Comparison of ENCODE assay signal across 8 mouse cellular contexts in the genomic region with DNA sequence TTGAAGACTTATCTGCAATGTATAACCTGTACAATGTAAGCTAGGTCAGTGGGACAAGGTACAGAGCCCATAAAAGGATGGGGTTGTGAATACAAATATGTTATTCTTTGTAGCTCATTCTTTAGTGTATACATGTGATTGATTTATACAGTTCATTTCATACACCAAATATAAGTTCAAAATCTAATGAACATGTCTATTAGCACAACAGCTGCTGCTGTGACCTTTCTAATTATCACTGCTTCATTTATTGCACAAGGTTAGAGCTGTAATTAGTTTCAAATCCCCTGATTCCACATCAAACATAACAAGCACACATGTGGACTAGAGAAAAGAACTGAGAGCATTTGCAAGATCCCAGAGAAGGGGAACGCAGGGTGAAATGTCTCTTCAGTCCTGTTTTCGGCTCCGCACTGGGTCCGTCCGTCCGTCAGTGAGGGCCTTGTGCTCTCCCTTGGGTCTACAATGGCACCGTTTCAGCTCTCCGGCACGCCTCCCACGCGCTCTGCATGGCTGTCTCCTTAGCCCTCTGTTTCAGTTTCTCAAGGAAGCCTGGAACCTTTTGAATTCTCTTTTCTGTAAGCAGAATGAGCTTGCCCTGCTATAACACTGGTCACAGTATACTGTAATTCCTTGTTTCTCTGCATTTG.
DNase-seq lines count a peak whose midpoint lies in the region; ATAC-seq and TF ChIP-seq lines count a peak whose summit lies in the region.

No protein-coding gene starts in this region.

- no peaks in the 10 kb centered on the region for H3K27me3 ChIP-seq in heart, embryonic 11.5 days (ENCODE audit: control insufficient read depth, insufficient read depth, low read length)
- no peaks in the 10 kb centered on the region for H3K27me3 ChIP-seq in liver, embryonic 11.5 days (replicated peaks; ENCODE audit: control insufficient read depth, insufficient read depth, low read length)
- H3K27me3 ChIP-seq in intestine, postnatal 0 days (replicated peaks; ENCODE audit: control insufficient read depth, insufficient read depth, low read length) = no peaks in the 10 kb centered on the region

- H3K4me2 ChIP-seq in heart, embryonic 11.5 days = no peak overlapping the region
- H3K4me2 ChIP-seq in liver, embryonic 11.5 days = no peak overlapping the region
- H3K4me2 ChIP-seq in intestine, postnatal 0 days (replicated peaks; ENCODE audit: low read depth) = no peak overlapping the region

- H3K36me3 ChIP-seq in heart, embryonic 11.5 days (ENCODE audit: control insufficient read depth, insufficient read depth, low read length) = no peaks in the 10 kb centered on the region
- H3K36me3 ChIP-seq in liver, embryonic 11.5 days (ENCODE audit: control insufficient read depth, insufficient read depth, low read length) = no peaks in the 10 kb centered on the region
- no peaks in the 10 kb centered on the region; the same call in 1 of the 2 replicates for H3K36me3 ChIP-seq in intestine, postnatal 0 days (ENCODE audit: control insufficient read depth, insufficient read depth)

- no peaks in the 10 kb centered on the region for H3K9me3 ChIP-seq in heart, embryonic 11.5 days (replicated peaks; ENCODE audit: control insufficient read depth, low read length)
- no peaks in the 10 kb centered on the region for H3K9me3 ChIP-seq in liver, embryonic 11.5 days (ENCODE audit: control insufficient read depth, low read length)
- H3K9me3 ChIP-seq in intestine, postnatal 0 days (ENCODE audit: control insufficient read depth) = no peaks in the 10 kb centered on the region

- peak; percentile 54 to 70 for DNase-seq in heart, adult 18-20 months
- peak; percentile 31 to 56 for DNase-seq in heart, adult 9 months (ENCODE audit: low spot score in 2 of 2)
- peak; percentile 58 for DNase-seq in left cerebral cortex, postnatal 4 days
- no peak for DNase-seq in liver, embryonic 11.5 days (ENCODE audit: low spot score)
- no peak for DNase-seq in c-Kit-positive CD71-positive TER-119-positive erythroid progenitor cells, embryonic 14.5 days (ENCODE audit: low spot score)

- 88% methylated on average over 11 of the region's 11 CpGs for WGBS in heart, embryonic 11.5 days (ENCODE audit: insufficient replicate concordance)
- 93% methylated on average over 11 of the region's 11 CpGs for WGBS in liver, embryonic 11.5 days
- 89% methylated on average over 11 of the region's 11 CpGs for WGBS in intestine, postnatal 0 days

- no peak overlapping the region for H3K27ac ChIP-seq in heart, embryonic 11.5 days (ENCODE audit: low read depth, low read length)
- no peak overlapping the region for H3K27ac ChIP-seq in brown adipose tissue, adult 24 weeks (replicated peaks; ENCODE audit: low read depth, low read length)
- no peak overlapping the region for H3K27ac ChIP-seq in liver, embryonic 11.5 days (ENCODE audit: low read depth, low read length)
- no peak overlapping the region for H3K27ac ChIP-seq in intestine, postnatal 0 days (ENCODE audit: low read depth, low read length)

- H3K4me3 ChIP-seq in heart, embryonic 11.5 days (ENCODE audit: low read depth, low read length) = no peak overlapping the region
- 0 out of 2 replicates have a peak overlapping the region, but pooled peaks have one; percentile 3 for H3K4me3 ChIP-seq in brown adipose tissue, adult 24 weeks (ENCODE audit: insufficient read depth, low read depth, low read length)
- no peak overlapping the region for H3K4me3 ChIP-seq in liver, embryonic 11.5 days (ENCODE audit: low read depth, low read length)
- no peak overlapping the region for H3K4me3 ChIP-seq in intestine, postnatal 0 days (ENCODE audit: low read depth, low read length)

- H3K4me1 ChIP-seq in heart, embryonic 11.5 days (ENCODE audit: control insufficient read depth, insufficient read depth, low read length) = no peaks in the 10 kb centered on the region
- H3K4me1 ChIP-seq in brown adipose tissue, adult 24 weeks (ENCODE audit: control insufficient read depth, insufficient read depth, insufficient read length, low read length) = peaks cover 2% of the 10 kb centered on the region; the same call in 1 of the 2 replicates
- H3K4me1 ChIP-seq in liver, embryonic 11.5 days (replicated peaks; ENCODE audit: control insufficient read depth, insufficient read depth, low read length) = no peaks in the 10 kb centered on the region
- H3K4me1 ChIP-seq in intestine, postnatal 0 days (replicated peaks; ENCODE audit: control insufficient read depth, insufficient read depth, low read length) = peaks cover 6% of the 10 kb centered on the region; the same call in 1 of the 2 replicates

- H3K9ac ChIP-seq in heart, embryonic 11.5 days (ENCODE audit: low read depth, low read length) = no peak overlapping the region
- H3K9ac ChIP-seq in liver, embryonic 11.5 days (ENCODE audit: low read depth, low read length) = no peak overlapping the region
- no peak overlapping the region for H3K9ac ChIP-seq in intestine, postnatal 0 days (ENCODE audit: low read depth, low read length)

- intact Hi-C loops in left cerebral cortex, postnatal 4 days (cut with DNase I) = no loop called here

- no peak for ATAC-seq in heart, embryonic 11.5 days (replicated peaks; ENCODE audit: insufficient number of reproducible peaks, low FRiP score, low TSS enrichment)
- no peak for ATAC-seq in liver, embryonic 11.5 days (replicated peaks; ENCODE audit: low FRiP score)
- no peak for ATAC-seq in intestine, postnatal 0 days

- no peak for TF ChIP-seq CTCF in intestine, postnatal 0 days (IDR thresholded peaks at IDR 0.05; ENCODE audit: low read depth)

Comparison
In these comparisons a context has a peak if more than half of its experiments do, and no peak if none do; other contexts are left out.
1. DNase-seq: peak in heart, adult 18-20 months (2 of 2), heart, adult 9 months (2 of 2) and left cerebral cortex, postnatal 4 days (single experiment); none in liver, embryonic 11.5 days (single experiment) and c-Kit-positive CD71-positive TER-119-positive erythroid progenitor cells, embryonic 14.5 days (single experiment).